Mouse (Mus musculus) heart, postnatal 4 days (tissue): ENCODE measurements at regions not wholly inside any gene's neighbourhood (a gene's known extent, or its start where the extent isn't known, plus 50 kb on each side); places are given as distances from the start of the nearest gene placed in this dataset.
A peak's percentile ranks its signal among the peaks of the same experiment; 100 is the strongest.

Experiments used
- DNase-seq: peaks from one replicate; pipeline ENCODE4 v3.0.0; 2021

- no peak for DNase-seq
These were observed 1020.5 kb downstream of the 9330182O14Rik start for GRCm38 (mm10) chr15:41154551-41155151.

DNA sequence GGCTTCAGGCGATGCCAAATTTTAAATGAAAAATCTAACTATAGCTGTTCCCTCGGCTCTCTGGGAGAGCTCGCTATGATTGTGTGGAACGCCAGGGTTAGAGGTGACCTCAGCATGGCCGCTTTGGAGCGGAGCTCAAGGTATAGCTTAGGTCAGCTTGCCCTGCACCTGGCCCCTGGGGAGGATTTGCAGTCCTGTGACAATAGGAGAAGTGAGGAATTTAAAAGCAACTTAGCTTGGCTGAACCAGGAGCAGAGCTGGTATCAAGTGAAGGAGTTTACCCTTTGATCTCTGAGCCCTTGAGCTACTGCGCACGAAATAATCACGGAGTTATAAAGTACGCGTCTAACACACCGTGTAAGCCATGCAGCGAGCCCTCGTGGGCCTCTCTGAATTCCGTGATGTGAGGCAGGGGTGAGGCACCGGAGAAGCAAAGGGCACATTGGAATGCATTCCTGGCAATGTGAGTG, 1021.0 kb downstream of the 9330182O14Rik start:
- DNase-seq = peak; percentile 32

- no peak for DNase-seq
These were observed 1023.6 kb downstream of the 9330182O14Rik start for GRCm38 (mm10) chr15:41157802-41158201.

DNA sequence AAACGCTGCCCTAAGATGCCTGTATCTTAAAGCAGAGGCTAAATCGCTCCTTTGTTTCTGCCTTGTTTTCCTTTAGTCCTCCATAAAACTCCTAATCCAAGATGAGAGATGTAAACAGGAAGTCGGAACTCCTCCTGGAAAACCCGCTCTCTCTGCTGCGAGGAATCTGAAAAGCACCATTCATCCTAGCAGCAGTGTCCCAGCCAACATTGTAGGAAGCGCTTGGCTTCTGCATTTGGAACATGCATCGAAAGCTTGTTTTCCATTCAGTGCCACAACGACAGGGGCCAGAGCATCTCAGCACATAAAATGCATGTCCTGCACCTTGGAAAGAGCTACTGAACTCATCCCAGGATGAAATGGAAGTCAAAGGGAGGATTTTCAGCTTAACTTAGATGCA, 1028.1 kb downstream of the 9330182O14Rik start:
- DNase-seq = no peak

GRCm38 (mm10) chr15:41162793-41163192, 1028.6 kb downstream of the 9330182O14Rik start:
- DNase-seq = peak; percentile 53

- no peak for DNase-seq
These were observed 1029.6 kb downstream of the 9330182O14Rik start for GRCm38 (mm10) chr15:41163643-41164358.

GRCm38 (mm10) chr15:41165534-41165933, 1031.4 kb downstream of the 9330182O14Rik start:
- DNase-seq = no peak

- DNase-seq = no peak
These were observed 1056.6 kb downstream of the 9330182O14Rik start for GRCm38 (mm10) chr15:41190792-41191191.

DNA sequence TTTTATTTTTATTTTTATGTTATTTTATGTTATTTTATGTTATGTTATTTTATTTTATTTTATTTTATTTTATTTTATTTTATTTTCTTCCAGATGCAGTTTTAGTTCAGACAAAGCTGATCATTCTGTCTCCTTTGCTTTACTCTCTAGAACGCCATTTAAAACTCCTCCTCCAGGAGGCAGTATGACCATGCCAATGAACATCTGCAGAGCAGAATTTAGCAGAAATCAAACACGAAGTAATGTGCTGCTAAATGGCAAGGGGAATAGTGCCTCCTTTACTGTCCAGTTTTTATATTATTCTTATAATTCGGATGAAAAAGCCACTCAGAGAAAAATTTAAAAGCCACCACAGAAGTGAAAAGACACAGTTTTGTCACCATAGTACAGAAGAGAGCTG, 1059.1 kb downstream of the 9330182O14Rik start:
- peak; percentile 77 for DNase-seq

GRCm38 (mm10) chr15:41223801-41224200, 1089.6 kb downstream of the 9330182O14Rik start:
- no peak for DNase-seq

DNA sequence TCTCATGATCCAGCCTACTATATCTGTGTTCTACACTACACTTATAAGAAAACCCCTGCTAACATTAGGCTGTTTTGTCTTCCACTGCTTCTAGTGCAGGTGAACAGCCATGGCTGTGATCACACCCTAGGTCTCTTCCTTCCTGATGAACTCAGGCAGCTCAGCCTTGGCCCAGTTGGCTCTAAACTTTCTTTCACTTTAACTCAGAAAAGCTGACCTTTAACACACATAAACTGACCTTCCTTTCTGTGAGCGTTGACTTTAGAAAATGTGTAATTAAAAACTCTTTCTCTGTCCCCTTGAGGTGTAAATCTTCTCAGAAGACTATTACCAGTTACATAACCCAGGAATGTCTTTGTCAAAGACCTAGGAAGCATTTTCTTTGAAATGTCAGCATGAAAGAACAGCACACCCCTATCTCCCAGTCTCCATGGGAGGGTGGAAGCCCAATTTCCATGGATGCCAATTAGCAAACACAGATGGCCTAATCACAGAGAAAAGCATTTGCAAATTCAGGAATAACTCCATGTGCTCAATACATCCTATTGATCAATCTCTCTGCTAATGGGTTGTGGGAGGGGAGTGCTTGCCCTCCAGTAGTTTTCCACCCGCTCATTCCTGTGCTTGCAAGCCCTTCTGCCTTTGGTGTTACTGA, 1098.4 kb downstream of the 9330182O14Rik start:
- DNase-seq = no peak
